Mouse (Mus musculus): ENCODE results near the gene Rgl1.
A peak's percentile ranks its signal among the peaks of the same experiment; 100 is the strongest.
"Not testable (repeated sequence)": the region's sequence is repeated elsewhere in the genome, so short reads cannot be mapped to it uniquely, and the experiment has no call there.

Gene Rgl1

DNA sequence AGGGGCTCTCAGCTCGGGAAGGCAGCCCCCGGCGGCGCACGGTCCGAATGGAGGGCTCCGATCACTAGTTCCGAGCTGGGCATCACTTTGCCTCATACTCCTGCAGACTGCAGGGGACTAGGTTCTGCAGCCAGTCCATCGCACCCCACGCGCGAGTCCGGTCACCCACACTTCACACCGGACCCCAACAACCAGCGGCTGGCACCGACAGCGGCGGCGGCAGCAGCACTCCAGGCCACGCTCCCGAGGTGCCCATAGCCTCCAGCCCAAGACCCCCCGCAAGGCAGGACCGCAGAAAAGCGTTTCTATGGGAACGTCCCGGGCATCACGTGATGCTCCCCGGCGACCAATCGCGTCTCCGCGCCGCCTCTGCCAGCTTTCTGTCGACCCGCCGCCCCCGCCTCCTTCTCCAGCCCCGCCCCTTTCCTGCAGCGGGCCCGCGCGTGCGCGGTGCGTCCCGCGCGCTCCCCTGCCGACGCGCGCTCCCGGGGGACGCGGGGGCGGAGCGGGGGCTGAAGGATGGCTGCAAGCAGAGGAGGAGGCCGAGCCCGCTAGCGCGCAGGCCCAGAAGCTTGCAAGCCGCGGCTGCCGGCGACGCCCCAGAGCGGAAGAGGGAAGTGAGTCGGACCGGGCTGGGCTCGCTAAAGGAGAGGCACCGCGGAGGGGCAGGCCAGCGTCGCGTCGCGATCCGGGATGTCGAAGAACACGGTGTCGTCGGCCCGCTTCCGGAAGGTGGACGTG, at the start of gene Rgl1, which contains the start of gene Arpc5:
Gene Rgl1, minus strand, starts transcription at position 320 of the 741 bp plus-strand sequence.
Gene Arpc5, plus strand, starts transcription at position 511 of the 741 bp plus-strand sequence.
- DNase-seq: peak; percentile 98

DNA sequence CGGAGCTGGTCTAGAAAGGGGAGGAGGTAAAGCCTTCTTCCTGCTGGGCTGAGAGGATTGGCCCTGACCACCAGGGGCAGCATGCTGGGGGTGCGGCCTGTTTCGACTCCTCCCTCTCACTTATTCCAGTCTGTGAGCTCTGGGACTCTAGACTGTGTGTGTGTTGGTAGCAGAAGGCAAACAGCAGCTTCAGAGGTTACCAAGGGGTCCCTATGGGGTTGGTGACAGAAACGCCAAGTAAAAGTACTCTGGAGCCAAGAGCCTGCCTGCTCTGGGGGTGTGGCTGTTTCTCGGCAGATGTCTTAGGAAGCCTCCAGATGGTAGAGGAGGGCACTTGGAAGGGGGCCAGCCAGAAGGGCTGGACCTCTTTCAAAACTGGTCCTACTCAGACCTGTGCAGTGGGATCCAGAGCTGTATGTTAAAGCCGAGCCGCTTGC, 49.1 kb upstream of the Rgl1 start:
- DNase-seq: peak; percentile 21

- no peak for DNase-seq
These were observed 44.6 kb upstream of the Rgl1 start for GRCm38 (mm10) chr1:152810533-152811439.

- DNase-seq: peak; percentile 38
These were observed 43.5 kb upstream of the Rgl1 start for GRCm38 (mm10) chr1:152809541-152810252.

- DNase-seq: no peak
These were observed 42.2 kb upstream of the Rgl1 start for GRCm38 (mm10) chr1:152808392-152808680.

- no peak for DNase-seq
These were observed 41.7 kb upstream of the Rgl1 start for GRCm38 (mm10) chr1:152807619-152808391.

GRCm38 (mm10) chr1:152804907-152805306, 38.8 kb upstream of the Rgl1 start:
- no peak for DNase-seq

DNA sequence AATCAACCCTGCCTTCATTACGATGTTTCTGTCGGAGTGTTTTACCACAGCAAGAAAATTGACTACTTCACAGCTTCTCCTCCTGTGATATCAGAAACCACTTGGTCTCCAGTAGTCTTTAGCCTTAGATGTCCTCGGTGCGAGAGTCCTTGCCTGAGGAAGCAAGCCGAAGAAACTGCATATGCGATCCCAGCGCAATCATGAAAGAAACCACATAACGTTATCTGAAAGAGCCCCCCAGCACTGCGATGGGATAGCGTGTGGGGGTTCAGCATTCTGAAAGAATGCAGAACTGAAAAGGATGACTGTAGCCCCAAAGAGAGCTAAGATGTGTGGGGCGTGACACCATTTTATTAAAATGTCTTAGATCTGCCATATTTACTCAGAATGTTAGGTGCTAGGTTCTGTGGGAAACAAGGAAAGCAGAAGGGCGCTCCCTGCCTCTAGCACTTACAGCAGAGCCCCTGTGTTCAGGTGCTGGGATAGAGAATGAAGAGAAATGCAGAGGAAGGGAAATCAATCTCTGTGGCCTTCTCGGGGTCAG, 34.6 kb upstream of the Rgl1 start:
- DNase-seq: no peak

- DNase-seq: peak; percentile 55
These were observed 33.7 kb upstream of the Rgl1 start, which contains the start of gene Ncf2 for GRCm38 (mm10) chr1:152799897-152800296. Ncf2 (plus strand) TSS chr1:152800194.

DNA sequence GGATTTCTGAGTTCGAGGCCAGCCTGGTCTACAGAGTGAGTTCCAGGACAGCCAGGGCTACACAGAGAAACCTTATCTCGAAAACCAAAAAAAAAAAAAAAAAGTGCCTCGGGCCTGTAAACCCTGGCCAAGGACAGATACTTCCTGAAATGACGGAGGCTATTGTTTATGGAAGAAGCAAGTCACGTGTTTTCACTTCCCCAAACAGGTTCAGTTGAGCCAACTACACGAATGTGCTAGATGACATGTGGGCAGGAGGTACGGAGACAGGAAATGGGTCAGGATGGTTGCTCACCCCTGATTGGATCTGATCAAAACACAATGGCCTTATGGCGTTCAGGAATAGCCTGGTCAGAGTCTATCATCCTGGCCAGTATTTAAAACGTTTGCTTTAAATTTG, 32.0 kb upstream of the Rgl1 start:
- DNase-seq: no peak

GRCm38 (mm10) chr1:152796683-152797263, 30.6 kb upstream of the Rgl1 start:
- DNase-seq: no peak

DNA sequence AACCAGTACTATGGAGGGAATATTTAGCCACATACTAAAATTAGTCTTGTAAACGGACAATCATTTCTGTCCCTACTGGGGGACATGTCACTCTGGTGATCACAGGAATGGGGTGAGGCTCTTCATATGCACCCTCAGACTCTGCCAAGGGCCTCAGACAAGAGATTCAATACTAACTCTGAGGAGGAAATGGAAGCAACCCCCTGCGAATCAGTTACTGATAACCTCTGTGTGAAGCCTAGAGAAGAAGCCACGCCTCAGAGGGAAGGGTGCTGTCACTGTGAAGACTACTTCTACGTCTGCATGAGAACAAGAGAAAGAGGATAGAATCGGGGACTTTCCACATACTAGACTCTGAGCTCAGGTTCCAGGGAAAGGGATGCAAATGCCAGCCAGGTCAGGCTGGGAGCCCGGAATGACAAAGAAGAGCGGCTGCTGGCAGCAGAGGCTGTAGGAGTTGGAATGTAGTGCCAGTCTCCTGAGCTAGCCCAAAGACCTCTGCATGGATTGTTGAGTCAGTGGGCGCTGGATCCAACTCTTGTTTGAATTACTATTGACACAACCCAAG, 29.6 kb upstream of the Rgl1 start:
- no peak for DNase-seq

DNA sequence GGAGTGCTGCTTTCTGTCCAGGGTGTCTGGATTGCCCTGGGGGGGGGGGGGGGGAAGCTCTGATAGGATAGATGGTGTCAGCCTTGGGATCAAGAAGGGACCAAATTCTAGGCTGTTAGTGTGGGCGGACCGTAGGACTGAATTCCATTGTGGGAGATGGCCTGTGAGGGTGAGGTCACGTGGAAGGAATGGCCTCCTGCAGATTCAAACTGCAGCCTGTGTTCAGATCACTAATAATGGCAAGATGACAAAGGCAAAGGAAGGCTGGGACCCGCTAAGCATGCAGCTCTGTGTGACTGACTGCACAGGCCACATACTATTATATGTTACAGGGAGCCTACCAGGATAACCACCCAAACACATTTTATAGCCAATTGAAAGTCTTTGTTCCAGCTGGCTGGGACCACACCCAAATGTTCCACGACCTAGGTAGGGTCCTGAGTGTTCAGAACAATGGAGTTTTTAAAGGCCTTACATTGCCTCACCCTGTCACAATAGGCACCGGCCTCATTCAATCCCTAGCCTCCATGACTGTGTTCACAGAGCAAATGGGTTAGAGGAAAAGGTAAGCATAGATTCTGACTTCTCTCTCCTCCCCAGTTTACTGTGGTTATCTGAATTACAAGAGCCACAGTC, 27.5 kb upstream of the Rgl1 start:
- no peak for DNase-seq

DNA sequence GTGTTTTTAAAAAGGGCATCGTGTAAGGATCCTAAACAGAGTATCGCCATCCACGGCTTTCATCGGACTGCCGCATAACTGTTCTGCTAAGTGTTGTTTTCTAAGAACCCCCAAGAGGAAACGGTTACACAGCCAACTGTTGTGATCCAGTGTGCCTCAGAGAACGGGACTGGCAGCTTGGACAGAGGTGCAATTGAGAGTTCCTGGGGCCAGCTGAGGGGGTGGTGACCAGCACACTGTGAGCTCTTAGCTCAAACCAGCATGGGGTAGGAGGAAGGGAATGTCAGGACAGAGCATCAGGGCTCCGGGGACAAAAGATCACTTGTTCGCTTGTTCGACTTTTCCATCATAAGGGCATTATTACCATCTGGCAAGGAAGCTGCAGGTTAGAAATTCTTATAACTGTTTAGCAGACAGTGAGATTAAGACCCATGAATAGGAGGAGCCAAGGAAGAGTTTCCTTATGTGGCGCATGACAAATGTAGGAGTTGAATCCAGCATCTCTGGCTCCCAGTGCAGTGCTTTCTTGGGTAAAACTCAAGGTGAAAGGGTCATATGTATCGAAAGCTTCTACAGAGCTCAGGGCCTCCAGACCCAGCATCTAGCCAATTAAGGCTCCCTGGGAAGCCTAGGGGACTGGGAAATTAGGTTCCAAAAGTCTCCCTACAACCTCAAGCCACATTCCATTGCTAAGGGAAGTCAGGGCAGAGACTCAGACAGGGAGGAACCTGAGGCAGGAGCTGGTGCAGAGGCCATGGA, 26.8 kb upstream of the Rgl1 start:
- DNase-seq: no peak

DNA sequence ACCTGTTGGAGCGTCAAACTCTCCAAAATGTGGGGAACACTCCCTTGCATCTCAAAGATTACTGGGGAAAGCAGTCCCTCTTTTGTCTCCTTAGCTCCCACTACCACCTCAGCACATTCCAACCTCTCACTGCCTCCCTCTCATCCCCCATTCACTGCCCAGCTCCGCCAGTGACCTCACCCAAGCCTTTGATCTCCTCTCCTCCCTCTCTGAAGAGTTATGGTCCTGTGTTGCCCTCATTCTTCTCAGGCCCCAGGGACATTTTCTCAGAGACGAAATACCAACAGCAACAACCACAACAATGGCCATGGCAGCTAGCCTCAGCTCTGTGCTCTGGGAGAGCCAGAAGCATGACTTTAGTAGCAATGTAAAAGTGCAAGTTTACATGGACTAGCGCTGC, 25.1 kb upstream of the Rgl1 start:
- DNase-seq: no peak

GRCm38 (mm10) chr1:152790821-152791220, 24.7 kb upstream of the Rgl1 start:
- no peak for DNase-seq

- peak; percentile 66 for DNase-seq
These were observed 24.1 kb upstream of the Rgl1 start for GRCm38 (mm10) chr1:152790254-152790653.

DNA sequence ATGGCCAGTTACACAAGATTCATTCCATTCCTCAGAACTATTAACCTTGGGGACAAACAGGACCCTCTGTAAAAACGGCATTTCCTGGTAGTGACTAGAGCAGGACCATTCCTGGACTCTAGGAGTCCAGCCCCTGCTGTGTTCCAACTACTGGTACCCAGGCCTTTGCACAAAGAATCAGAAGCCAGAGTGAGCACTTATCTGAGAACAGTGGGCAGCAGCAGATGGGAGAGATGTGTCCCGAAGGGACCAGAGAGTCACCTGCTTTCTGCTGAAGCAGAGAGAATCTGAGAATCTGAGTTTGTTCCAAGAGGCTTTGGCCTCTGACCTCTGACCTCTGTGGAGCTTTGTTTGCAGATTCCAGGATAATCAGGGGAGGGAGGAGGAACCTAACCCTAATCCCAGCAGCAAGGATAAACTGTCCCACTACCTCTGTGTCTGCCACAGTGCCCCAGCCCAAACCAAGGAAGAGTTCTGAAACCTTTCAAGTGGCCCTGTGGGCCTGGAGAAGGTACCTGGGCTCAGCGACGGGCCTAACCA, 22.0 kb upstream of the Rgl1 start:
- no peak for DNase-seq

- no peak for DNase-seq
These were observed 20.8 kb upstream of the Rgl1 start for GRCm38 (mm10) chr1:152786953-152787352.

DNA sequence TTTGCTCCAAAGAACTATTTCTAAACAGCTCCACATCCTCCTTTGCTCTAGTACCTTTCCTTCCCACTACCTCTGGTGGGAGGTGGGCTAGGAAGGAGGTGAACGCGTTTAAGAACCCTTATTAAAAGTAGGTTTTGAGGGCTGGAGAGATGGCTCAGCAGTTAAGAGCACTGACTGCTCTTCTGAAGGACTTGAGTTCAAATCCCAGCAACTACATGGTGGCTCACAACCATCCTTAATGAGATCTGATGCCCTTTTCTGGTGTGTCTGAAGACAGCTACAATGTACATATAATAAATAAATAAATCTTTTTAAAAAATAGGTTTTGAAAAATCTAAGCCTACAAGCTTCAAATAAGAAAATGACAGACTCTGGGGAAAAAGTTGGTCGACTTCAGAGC, 19.3 kb upstream of the Rgl1 start:
- not testable (repeated sequence) for DNase-seq

All from kidney, postnatal 14 days (tissue).